Mouse (Mus musculus) lung, adult 2 months (tissue): ENCODE measurements around the gene Mgea5.

Source experiments
- CTCF ChIP-seq: fragments of 200-500 bp; IDR thresholded peaks from 2 replicates; pipeline ENCODE4 v1.5.1; 2011; ENCODE audit warnings: mild to moderate bottlenecking, low read length, control low read depth; ENCODE audit not compliant: insufficient read depth
- POLR2A ChIP-seq: fragments of 200-500 bp; IDR thresholded peaks from 2 replicates; pipeline ENCODE4 v1.6.1; 2011; ENCODE audit warnings: low read depth, mild to moderate bottlenecking, control low read depth, low read length, borderline replicate concordance; ENCODE audit errors: extremely low read depth

DNA sequence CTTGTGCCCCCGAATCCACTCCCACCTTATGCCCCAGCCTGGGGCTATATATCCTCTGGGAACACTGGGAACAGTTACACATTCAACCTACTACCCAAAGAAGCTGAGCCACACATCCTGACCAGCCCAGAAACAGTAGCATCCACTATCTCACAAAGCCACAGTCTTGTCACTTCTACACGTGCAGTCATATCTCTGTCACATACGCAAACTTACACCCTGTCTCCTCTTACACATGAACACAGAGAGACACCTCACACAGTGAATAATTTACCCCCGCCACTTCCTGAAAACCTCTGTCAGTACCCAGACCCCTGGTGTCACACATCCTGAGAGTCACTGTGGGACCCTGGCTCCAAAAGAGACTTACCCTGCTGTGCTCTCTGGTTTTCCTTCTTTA lies 19.1 kb upstream of the Mgea5 start:
- TF ChIP-seq CTCF (no peak), POLR2A (no peak)
